Mouse (Mus musculus) midbrain, embryonic 13.5 days (tissue): Measurements from ENCODE around the gene Frmpd1. TPM values are rescaled to one million over a fixed set of nuclear protein-coding genes. Genes with fewer than 3 reads are reported as not detected.

Experiments used
- ATAC-seq: fragments of 200-750 bp; cut with Nextera tagmentation; 2 replicates; pipeline ENCODE4 v1.8.0; 2017; ENCODE audit warnings: mild to moderate bottlenecking, moderate TSS enrichment, moderate library complexity
- H3K27ac ChIP-seq: fragments of 300-500 bp; sonication (generic); 2 replicates; pipeline ENCODE4 v1.5.1; 2015; ENCODE audit warnings: inconsistent platforms, mild to moderate bottlenecking, moderate library complexity
- H3K27me3 ChIP-seq: fragments of 300-500 bp; sonication (generic); 2 replicates; pipeline ENCODE4 v1.6.1; 2015; ENCODE audit warnings: mild to moderate bottlenecking, inconsistent platforms
- H3K36me3 ChIP-seq: fragments of 300-500 bp; sonication (generic); 2 replicates; pipeline ENCODE4 v1.6.1; 2015; ENCODE audit warnings: mild to moderate bottlenecking, inconsistent platforms
- H3K4me1 ChIP-seq: fragments of 300-500 bp; sonication (generic); replicated peaks from 2 replicates; pipeline ENCODE4 v1.6.1; 2015; ENCODE audit warnings: inconsistent platforms
- H3K4me2 ChIP-seq: fragments of 300-500 bp; sonication (generic); replicated peaks from 2 replicates; pipeline ENCODE4 v1.6.1; 2015; ENCODE audit warnings: moderate library complexity, mild to moderate bottlenecking, inconsistent platforms
- H3K4me3 ChIP-seq: fragments of 300-500 bp; sonication (generic); replicated peaks from 2 replicates; pipeline ENCODE4 v1.5.1; 2015; ENCODE audit warnings: mild to moderate bottlenecking, inconsistent platforms
- H3K9ac ChIP-seq: fragments of 300-500 bp; sonication (generic); replicated peaks from 2 replicates; pipeline ENCODE4 v1.6.1; 2015; ENCODE audit warnings: mild to moderate bottlenecking, inconsistent platforms
- H3K9me3 ChIP-seq: fragments of 300-500 bp; sonication (generic); 2 replicates; pipeline ENCODE4 v1.6.1; 2016; ENCODE audit warnings: mild to moderate bottlenecking, inconsistent platforms
- WGBS: fragments of 180-500 bp; shearing (Covaris S2); methylation state at CpG from one replicate; pipeline ENCODE4 v1.1.7; 2015; 5-methylcytosine and 5-hydroxymethylcytosine counted together
- polyA plus RNA-seq: library from polyadenylated mRNA; unstranded; fragments of >200 nt; fragmentation: Nextera tagmentation; extraction: Ambion mirVana; gene quantifications from 2 replicates; pipeline ENCODE4 v1.2.1, GENCODE M21; 2015

Gene Frmpd1
- polyA plus RNA-seq, 1 experiment from 2014 or later: 1.2 TPM

DNA sequence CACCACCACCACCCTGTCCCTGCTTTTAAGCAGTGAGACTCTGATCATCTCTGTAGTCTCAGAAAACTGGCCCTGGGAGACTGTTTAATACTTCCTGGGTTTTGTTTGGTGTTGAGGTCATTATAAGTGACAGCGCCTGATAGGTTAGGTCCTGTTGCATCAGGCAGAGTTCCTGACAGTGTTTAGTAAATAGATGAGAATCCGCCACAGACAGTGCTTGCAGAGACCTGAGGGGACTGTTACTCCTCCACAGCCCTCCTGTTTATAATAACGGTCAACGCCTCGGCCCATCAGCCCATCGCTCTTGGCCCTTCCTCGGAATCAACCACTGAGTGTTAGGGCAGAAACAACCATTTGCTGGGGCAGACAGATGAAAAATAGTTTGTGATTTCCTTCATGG lies 57.5 kb downstream of the Frmpd1 start:
- Histone ChIP-seq H3K4me3 (no peak overlapping the region), H3K36me3 (no peaks in the 10 kb centered on the region), H3K4me2 (no peak overlapping the region), H3K9ac (no peak overlapping the region), H3K27ac (no peak overlapping the region), H3K4me1 (no peaks in the 10 kb centered on the region), H3K27me3 (no peaks in the 10 kb centered on the region), H3K9me3 (no peaks in the 10 kb centered on the region)
- 85% methylated on average over 7 of the region's 7 CpGs for WGBS
- ATAC-seq: no peak

DNA sequence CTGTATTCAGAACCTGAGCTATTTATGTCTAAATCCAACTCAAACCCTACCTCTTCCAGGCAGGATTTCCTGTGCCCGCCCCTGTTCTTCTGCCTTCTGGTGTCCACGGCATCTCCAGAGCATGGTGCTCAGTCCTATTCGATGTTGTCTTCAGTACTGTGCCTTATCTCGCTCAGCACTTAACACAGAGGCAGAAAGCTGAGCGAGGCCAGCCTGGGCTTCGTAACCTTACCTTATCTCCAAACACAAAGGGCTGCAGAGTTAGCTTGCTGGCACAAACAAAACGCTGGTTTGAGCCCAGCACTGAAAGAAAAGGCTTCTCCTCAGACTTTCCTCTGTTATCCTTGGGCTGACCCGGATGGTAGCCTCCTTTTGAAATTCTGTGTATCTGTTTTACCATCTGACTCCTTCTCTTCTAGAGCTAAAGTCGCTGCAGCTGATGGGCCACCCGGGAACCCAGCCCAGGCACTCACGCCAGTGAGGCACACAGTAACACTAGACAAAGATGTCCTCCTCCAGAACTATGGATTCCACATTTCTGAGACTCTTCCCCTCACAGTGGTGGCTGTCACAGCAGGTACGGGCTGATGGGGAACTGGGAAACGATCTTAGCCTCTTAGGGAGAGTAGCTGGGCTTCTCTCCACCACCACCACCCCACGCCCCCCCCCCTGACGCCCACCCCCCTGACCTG lies 58.7 kb downstream of the Frmpd1 start:
- Histone ChIP-seq H3K4me1 (no peaks in the 10 kb centered on the region), H3K27me3 (no peaks in the 10 kb centered on the region), H3K27ac (no peak overlapping the region), H3K9me3 (no peaks in the 10 kb centered on the region), H3K4me3 (no peak overlapping the region), H3K9ac (no peak overlapping the region; the same call in 1 of the 2 replicates), H3K36me3 (no peaks in the 10 kb centered on the region), H3K4me2 (no peak overlapping the region)
- WGBS: 66% methylated on average over 15 of the region's 15 CpGs
- no peak for ATAC-seq

DNA sequence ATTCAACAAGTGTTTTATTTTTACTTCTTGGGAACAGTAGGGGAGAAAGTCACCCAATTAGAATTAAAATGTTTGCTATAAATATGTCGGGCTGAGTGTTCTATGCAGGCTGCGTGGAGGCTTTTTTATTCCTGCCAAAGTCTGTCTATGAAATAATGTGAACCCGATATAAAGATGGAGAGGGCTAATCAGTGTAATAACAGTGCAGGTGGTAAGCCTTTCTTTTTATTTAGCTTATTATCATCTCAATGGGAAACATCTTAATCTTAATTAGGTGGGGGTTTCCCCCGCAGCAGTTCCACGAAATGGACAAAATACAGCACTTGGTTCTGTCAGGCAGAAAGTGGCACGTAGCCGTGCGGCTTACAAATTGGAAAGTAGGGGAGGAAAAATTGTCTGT lies 66.6 kb downstream of the Frmpd1 start:
- Histone ChIP-seq H3K27ac (no peak overlapping the region), H3K27me3 (no peaks in the 10 kb centered on the region), H3K4me2 (no peak overlapping the region), H3K4me3 (no peak overlapping the region), H3K9ac (no peak overlapping the region), H3K36me3 (no peaks in the 10 kb centered on the region), H3K9me3 (no peaks in the 10 kb centered on the region), H3K4me1 (peaks cover 28% of the 10 kb centered on the region)
- no peak for ATAC-seq
- 38% methylated on average over 8 of the region's 8 CpGs for WGBS

DNA sequence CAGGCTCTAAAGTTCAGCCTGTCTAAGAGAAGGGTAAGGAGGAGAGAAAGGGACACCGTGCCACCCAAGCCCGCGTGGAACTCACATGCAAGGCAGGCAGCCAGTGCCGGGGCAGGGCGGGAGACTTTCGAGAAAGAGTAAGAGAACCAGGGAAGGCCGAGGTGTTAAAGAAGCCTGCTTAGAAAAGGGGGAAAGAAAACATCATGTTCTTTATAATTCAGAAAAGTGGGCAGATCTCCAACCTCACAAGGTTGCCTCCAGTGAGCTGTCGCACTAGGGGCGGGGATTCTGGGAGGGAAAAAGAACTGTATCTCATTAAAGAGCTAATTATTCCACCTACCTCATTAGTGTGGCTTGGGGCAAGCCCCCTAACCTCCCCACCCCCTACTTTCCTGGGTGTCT lies 68.2 kb downstream of the Frmpd1 start:
- no peak overlapping the region for H3K4me3 ChIP-seq
- peaks cover 28% of the 10 kb centered on the region for H3K4me1 ChIP-seq
- H3K9me3 ChIP-seq: no peaks in the 10 kb centered on the region
- H3K36me3 ChIP-seq: no peaks in the 10 kb centered on the region
- no peak overlapping the region for H3K27ac ChIP-seq
- 56% methylated on average over 9 of the region's 9 CpGs for WGBS
- H3K27me3 ChIP-seq: no peaks in the 10 kb centered on the region
- no peak overlapping the region for H3K9ac ChIP-seq
- H3K4me2 ChIP-seq: no peak overlapping the region
- no peak for ATAC-seq

DNA sequence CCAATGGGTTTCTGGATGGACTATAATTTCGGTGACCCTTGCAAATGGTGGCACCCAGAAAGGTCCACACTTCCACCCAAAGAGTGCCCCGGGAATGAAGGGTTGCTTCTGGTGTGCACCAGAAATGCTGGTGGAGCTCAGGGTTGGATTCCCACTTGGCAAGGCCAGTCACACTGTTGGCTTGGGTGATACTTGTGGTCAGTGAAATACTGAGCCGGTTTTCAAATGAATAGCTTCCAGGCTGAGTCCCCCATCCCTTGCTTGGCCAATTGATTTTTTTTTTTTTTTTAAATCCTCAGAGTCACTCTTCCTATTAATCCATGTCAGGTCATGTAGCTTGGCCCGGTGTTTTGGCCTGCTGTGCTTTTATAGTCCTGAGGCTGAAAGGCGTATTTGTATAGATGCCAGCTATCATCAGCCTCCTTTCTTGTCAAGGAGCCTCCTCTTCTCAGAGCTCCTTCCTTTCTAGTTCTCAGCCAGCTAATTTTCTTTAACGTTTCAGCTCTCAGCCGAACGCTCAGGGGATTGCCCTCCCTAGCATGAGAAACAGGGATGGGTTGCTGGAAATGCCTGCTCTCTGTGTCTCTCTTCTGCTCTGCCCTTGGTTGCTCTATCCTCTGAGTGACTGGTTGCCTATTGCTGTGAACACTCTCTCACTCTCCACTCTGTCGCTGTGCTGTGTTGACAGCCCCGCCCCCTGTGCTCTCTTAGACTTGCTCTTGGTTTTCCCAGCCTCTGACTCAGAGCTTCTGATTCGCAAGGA lies 69.3 kb downstream of the Frmpd1 start:
- 30% methylated on average over 11 of the region's 11 CpGs for WGBS
- Histone ChIP-seq H3K27ac (peak overlapping the region; percentile 5; the same call in 1 of the 2 replicates), H3K4me2 (0 out of 2 replicates have a peak overlapping the region, but pooled peaks have one; percentile 14), H3K36me3 (no peaks in the 10 kb centered on the region), H3K9ac (no peak overlapping the region), H3K4me3 (no peak overlapping the region), H3K9me3 (no peaks in the 10 kb centered on the region), H3K27me3 (no peaks in the 10 kb centered on the region), H3K4me1 (peaks cover 28% of the 10 kb centered on the region)
- peak; percentile 79 for ATAC-seq

DNA sequence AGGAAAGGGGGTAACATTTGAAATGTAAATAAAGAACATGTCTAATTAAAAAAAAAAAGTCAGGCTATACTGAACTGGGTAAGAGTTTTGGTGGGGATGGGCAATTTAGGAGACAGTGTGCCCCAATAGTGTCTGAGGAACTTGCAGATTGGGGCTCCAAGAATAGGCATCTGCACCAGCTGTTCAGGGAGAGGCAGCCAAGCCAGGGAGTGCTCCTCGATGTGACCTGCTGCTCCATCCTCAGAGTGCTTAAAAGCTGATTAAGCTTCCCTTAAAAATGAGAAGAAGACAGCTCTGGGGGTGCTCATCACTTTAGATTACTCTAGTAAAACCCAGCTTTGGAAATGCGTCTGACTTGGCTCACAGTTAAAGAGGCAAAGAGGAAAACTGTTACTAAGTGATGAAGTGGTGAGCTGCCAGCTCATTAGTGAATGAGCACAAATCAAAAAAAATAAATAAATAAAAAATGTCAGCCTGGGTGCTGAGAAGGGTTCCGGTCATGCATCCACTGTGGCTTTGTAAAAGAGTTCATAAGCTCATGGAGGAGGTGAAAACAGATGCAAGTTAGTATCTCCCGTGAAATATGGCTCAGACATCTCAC lies 74.7 kb downstream of the Frmpd1 start:
- H3K4me2 ChIP-seq: no peak overlapping the region
- H3K27me3 ChIP-seq: no peaks in the 10 kb centered on the region
- H3K9me3 ChIP-seq: no peaks in the 10 kb centered on the region
- WGBS: 65% methylated on average over 4 of the region's 4 CpGs
- H3K4me3 ChIP-seq: no peak overlapping the region
- H3K4me1 ChIP-seq: peaks cover 4% of the 10 kb centered on the region
- H3K9ac ChIP-seq: no peak overlapping the region
- H3K36me3 ChIP-seq: no peaks in the 10 kb centered on the region
- H3K27ac ChIP-seq: no peak overlapping the region
- no peak for ATAC-seq

DNA sequence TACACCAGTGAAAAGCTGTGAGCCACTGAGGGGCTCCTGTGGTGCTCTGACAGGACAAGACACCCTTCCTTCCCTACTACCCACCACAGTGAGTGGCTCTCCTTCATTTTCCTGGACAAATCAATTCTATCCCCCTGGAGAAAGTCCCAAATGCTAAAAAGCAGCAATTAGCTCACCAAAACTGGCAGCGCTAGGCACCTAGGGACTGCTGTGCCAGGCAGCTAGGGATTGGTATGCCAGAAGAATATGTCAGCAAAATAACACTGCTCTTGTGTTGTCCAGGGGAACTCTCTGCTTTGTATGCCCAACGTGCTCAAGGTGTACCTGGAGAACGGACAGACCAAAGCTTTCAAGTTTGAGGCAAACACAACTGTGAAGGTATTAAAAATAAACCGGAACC lies 76.9 kb downstream of the Frmpd1 start:
- H3K27ac ChIP-seq: no peak overlapping the region
- 91% methylated on average over 4 of the region's 4 CpGs for WGBS
- H3K4me3 ChIP-seq: no peak overlapping the region
- no peaks in the 10 kb centered on the region; the same call in 1 of the 2 replicates for H3K4me1 ChIP-seq
- no peaks in the 10 kb centered on the region for H3K36me3 ChIP-seq
- no peaks in the 10 kb centered on the region for H3K27me3 ChIP-seq
- no peak for ATAC-seq
- no peak overlapping the region for H3K9ac ChIP-seq
- no peaks in the 10 kb centered on the region for H3K9me3 ChIP-seq
- no peak overlapping the region for H3K4me2 ChIP-seq

DNA sequence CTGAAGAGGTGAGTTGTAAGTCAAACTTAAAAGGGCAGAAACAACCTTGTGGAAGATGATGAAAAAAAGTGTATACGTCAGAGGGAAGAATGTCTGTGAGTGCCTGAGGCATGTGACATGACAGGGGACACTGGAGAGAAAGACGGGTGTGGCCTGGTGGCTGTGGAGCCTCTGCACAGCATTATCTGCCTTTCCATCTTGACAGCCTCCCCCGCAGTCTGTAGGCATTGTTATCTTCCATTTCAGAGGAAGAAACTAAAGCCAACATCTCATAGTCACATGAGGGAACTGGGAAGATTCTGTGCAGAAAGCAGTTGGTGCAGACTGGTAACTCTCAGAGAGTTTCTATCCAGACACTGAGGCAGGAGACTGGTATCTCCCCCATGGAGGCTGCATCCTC lies 83.2 kb downstream of the Frmpd1 start:
- Histone ChIP-seq H3K27ac (no peak overlapping the region), H3K27me3 (no peaks in the 10 kb centered on the region), H3K9ac (no peak overlapping the region), H3K4me2 (no peak overlapping the region), H3K36me3 (no peaks in the 10 kb centered on the region), H3K9me3 (no peaks in the 10 kb centered on the region), H3K4me1 (peaks cover 6% of the 10 kb centered on the region; the same call in 1 of the 2 replicates), H3K4me3 (no peak overlapping the region)
- ATAC-seq: no peak
- WGBS: 88% methylated on average over 3 of the region's 3 CpGs

DNA sequence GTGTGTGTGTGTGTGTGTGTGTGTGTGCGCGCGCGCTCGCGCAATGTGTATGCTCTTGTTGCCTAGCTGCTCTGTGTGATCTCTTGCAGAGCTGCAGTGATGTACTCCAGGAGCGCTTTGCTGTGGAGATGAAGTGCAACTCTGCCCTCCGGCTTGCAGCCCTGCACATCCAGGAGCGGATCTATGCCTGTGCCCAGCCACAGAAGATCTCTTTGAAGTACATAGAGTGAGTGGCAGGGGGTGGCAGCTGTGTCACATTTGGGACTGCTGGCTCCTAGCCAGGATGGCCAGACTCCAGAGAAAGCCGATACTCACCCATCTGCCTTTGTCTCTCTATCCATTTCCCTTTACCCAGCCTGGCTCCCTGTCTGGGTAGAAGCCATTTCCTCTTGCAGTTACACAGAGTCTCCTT lies 86.4 kb downstream of the Frmpd1 start:
- H3K4me2 ChIP-seq: no peak overlapping the region
- H3K9ac ChIP-seq: no peak overlapping the region
- peak; percentile 93 for ATAC-seq
- peaks cover 6% of the 10 kb centered on the region; the same call in 1 of the 2 replicates for H3K4me1 ChIP-seq
- H3K9me3 ChIP-seq: no peaks in the 10 kb centered on the region
- no peak overlapping the region for H3K4me3 ChIP-seq
- 74% methylated on average over 10 of the region's 10 CpGs for WGBS
- no peaks in the 10 kb centered on the region for H3K27me3 ChIP-seq
- H3K36me3 ChIP-seq: no peaks in the 10 kb centered on the region
- no peak overlapping the region; the same call in 1 of the 2 replicates for H3K27ac ChIP-seq

DNA sequence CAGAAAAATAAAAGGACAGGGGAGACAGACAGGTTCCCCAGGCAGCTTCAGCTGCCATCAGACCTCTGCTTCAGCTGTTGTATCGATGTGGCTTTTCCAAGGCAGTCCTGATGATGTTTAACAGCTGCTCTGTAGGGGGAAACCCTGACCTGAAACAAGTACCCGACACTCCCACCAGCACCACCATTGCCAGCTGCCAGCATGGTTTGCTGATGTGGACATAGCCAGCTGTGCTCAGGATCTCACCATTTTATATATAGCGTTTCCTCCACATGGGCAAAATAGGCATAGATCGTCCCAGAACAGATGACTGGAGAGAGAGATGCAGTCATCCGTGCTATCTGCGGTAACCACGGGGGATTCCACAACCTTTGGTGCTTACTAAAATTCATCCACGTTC lies 91.1 kb downstream of the Frmpd1 start:
- Histone ChIP-seq H3K4me3 (no peak overlapping the region), H3K27ac (no peak overlapping the region), H3K27me3 (no peaks in the 10 kb centered on the region), H3K9ac (no peak overlapping the region), H3K36me3 (no peaks in the 10 kb centered on the region), H3K4me1 (peaks cover 6% of the 10 kb centered on the region; the same call in 1 of the 2 replicates), H3K4me2 (no peak overlapping the region), H3K9me3 (no peaks in the 10 kb centered on the region)
- ATAC-seq: no peak
- 83% methylated on average over 8 of the region's 8 CpGs for WGBS

DNA sequence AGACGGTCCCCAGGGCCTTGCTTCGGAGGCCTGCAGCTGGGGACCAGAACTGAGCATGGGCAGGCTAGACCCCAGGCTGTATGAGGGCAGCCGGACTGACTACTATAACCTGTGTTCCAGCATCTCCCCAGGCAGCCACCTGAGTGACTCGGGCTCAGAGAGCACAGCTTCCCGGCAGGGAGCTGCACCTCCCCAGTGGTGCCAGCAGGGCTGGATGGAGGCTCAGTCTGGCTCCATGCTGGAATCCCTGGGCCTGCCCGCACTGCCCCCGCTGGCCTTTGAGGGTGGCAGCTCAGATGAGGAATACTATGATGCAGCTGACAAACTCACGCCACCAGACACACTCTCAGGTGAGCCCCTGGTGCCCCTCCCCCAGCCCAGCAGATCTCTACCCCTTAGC lies 94.6 kb downstream of the Frmpd1 start:
- H3K9me3 ChIP-seq: no peaks in the 10 kb centered on the region
- 58% methylated on average over 8 of the region's 8 CpGs for WGBS
- no peaks in the 10 kb centered on the region for H3K27me3 ChIP-seq
- no peaks in the 10 kb centered on the region for H3K4me1 ChIP-seq
- peak; percentile 43; the same call in 1 of the 2 replicates for ATAC-seq
- H3K4me3 ChIP-seq: no peak overlapping the region
- H3K27ac ChIP-seq: no peak overlapping the region
- H3K36me3 ChIP-seq: no peaks in the 10 kb centered on the region
- H3K9ac ChIP-seq: no peak overlapping the region
- no peak overlapping the region for H3K4me2 ChIP-seq

DNA sequence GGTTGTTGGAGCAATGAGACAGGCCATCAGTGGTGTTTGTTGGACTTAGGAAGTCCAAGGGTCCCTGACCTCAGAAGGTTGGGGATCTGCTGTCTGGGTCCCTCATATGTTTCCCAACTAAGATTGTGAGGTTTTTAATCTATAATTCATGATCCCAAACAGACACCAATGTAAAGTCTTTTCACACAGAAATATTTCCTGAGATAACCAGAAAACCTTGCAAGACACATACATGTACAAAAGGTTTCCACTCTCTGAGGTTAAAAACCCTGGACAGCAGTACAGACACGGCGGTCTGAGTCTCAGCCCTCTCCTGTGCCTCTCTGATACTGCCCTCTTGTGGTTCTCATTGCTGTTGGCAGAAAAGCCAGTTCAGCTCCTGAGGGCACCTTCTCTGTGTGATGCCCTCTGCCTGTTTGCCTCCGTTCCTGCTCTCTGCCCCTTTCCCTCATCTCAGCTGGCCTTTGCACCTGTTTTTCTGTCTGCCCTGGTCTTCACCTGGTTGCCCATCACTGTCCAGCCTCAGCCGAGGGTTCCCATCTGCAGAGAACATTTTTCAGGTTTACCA lies 95.4 kb downstream of the Frmpd1 start:
- WGBS: 21% methylated on average over 4 of the region's 4 CpGs
- Histone ChIP-seq H3K36me3 (no peaks in the 10 kb centered on the region), H3K4me2 (no peak overlapping the region), H3K27ac (no peak overlapping the region), H3K9me3 (no peaks in the 10 kb centered on the region), H3K9ac (no peak overlapping the region), H3K4me3 (no peak overlapping the region), H3K4me1 (no peaks in the 10 kb centered on the region), H3K27me3 (no peaks in the 10 kb centered on the region)
- 0 out of 2 replicates have a peak, but pooled peaks have one; percentile 63 for ATAC-seq
